Mouse (Mus musculus) E14TG2a.4 (cell line): ENCODE data around the gene Rtkn.

Experiments used
- H3K27me3 ChIP-seq: 2 replicates; pipeline ENCODE4 v1.6.1; 2014; ENCODE audit warnings: low read length, control low read depth; ENCODE audit not compliant: insufficient read depth
- H3K36me3 ChIP-seq: 2 replicates; pipeline ENCODE4 v1.6.1; 2014; ENCODE audit warnings: low read length, control low read depth; ENCODE audit not compliant: insufficient read depth
- H3K4me1 ChIP-seq: replicated peaks from 2 replicates; pipeline ENCODE4 v1.6.1; 2014; ENCODE audit warnings: low read depth, low read length, control low read depth
- H3K4me3 ChIP-seq: replicated peaks from 2 replicates; pipeline ENCODE4 v1.5.1; 2014; ENCODE audit warnings: mild to moderate bottlenecking, low read length
- H3K9me3 ChIP-seq: 2 replicates; pipeline ENCODE4 v1.6.1; 2014; ENCODE audit warnings: low read length, control low read depth
- CTCF ChIP-seq: conservative IDR thresholded peaks from 2 replicates; pipeline ENCODE4 v1.5.1; 2014; ENCODE audit warnings: low read length
- NANOG ChIP-seq: IDR thresholded peaks from 2 replicates; pipeline ENCODE4 v1.6.1; 2014; ENCODE audit warnings: borderline replicate concordance, low read length, mixed read lengths
- POU5F1 ChIP-seq: IDR thresholded peaks from 2 replicates; pipeline ENCODE4 v1.6.1; 2014; ENCODE audit warnings: low read length, borderline replicate concordance

Gene Rtkn

DNA sequence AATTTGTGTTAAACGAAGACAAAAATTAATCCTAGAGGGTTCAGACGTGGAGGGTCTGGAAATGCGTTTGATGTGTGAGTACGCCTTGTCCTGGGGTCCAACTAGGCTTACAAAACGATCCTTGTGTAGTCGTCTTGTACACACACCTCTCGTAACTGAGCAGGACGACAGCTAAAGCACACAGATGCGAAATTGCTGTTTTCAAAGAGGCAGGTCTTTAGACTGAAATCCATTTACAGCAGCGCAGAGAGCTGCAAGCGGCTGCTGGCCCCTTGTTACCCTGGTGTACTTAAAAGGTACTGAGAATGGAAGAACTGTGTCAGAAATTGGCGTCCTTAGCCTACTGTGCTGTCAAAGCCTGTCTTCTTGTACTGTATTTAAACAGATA is 31.0 kb downstream of the Rtkn start:
- Histone ChIP-seq H3K4me1 (peaks cover 45% of the 10 kb centered on the region), H3K4me3 (peak overlapping the region; percentile 94), H3K27me3 (peaks cover 15% of the 10 kb centered on the region), H3K9me3 (no peaks in the 10 kb centered on the region), H3K36me3 (peaks cover 12% of the 10 kb centered on the region; the same call in 1 of the 2 replicates)
- TF ChIP-seq POU5F1 (no peak), NANOG (no peak), CTCF (no peak)

DNA sequence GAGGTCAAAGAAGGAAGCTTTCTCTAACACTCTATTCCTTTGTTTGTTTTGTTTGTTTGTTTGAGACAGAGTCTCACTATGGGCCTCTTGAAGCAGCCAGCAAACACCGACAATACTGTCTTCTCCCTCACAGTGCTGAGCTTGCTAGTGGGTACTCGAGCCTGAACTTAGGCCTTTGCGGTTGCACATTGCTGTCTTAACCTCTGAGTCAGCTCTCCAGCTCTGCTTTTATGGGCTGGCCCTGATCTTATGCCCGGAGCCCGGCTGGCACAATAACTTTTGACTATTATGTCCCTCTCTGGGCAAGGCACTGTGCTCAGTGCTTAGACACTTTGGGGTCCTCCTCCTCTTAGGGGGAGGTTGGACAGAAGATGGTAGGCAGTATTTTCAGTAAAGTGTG is 34.6 kb downstream of the Rtkn start:
- Histone ChIP-seq H3K4me3 (no peak overlapping the region), H3K27me3 (no peaks in the 10 kb centered on the region), H3K36me3 (peaks cover 23% of the 10 kb centered on the region; the same call in 1 of the 2 replicates), H3K4me1 (peaks cover 46% of the 10 kb centered on the region), H3K9me3 (no peaks in the 10 kb centered on the region)
- TF ChIP-seq CTCF (no peak), NANOG (no peak), POU5F1 (no peak)

DNA sequence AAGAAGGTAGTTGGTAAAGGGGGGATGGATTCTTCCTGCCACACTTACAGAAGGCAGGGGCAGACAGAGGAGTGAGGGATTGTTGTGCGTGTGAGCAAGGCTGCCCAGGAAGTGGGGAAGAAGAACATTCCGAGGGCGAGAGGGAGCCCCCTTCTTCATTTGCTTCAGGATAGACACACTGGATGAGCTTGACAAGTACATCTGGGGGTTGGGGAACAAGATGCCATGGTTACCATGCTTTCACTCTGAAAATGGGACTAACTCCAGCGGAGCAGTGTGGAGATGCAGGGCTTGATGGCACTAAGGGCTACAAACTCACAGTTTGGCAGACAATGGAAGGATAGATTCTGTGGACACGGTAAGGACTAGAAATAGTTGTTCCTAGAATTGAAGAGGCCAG is 35.8 kb downstream of the Rtkn start:
- H3K4me3 ChIP-seq: no peak overlapping the region
- no peaks in the 10 kb centered on the region for H3K27me3 ChIP-seq
- TF ChIP-seq POU5F1: no peak
- TF ChIP-seq CTCF: no peak
- no peak for TF ChIP-seq NANOG
- peaks cover 28% of the 10 kb centered on the region; the same call in 1 of the 2 replicates for H3K36me3 ChIP-seq
- H3K9me3 ChIP-seq: no peaks in the 10 kb centered on the region
- H3K4me1 ChIP-seq: peaks cover 41% of the 10 kb centered on the region

DNA sequence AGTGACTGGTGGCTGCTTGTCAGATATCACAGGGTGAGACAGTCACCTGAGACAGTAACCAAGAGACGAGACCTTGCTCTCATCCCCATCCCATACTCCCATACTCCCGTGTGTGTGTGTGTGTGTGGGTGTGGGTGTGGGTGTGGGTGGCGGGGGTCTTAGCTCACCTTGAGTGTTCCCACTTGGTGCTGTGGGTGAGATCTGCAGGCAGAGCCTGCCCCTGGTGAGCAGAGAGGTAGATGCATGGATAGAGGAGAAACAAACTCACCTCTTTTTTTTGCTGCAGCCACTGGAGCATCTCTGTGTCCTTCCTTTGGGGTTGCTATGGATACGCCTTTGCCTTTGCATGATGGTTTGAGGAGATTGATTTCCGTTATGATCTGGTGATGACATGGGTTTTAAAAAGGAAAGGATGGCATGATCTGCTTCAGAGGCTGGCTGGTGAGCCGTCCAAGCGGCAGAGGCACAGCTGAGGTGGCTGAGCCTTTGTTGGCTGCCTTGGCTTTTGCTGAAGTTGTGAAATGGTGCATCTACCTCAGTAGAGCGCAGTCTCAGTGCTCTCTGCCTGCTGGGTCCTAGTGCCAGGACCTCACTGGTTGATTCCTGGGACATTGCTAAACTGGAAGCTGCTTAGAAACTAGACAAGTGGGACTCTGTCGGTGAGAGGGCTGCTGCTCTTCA is 37.1 kb downstream of the Rtkn start:
- peaks cover 30% of the 10 kb centered on the region; the same call in 1 of the 2 replicates for H3K36me3 ChIP-seq
- no peak overlapping the region for H3K4me3 ChIP-seq
- no peak for TF ChIP-seq POU5F1
- TF ChIP-seq CTCF: no peak
- no peak for TF ChIP-seq NANOG
- no peaks in the 10 kb centered on the region for H3K9me3 ChIP-seq
- H3K27me3 ChIP-seq: no peaks in the 10 kb centered on the region
- peaks cover 35% of the 10 kb centered on the region for H3K4me1 ChIP-seq

DNA sequence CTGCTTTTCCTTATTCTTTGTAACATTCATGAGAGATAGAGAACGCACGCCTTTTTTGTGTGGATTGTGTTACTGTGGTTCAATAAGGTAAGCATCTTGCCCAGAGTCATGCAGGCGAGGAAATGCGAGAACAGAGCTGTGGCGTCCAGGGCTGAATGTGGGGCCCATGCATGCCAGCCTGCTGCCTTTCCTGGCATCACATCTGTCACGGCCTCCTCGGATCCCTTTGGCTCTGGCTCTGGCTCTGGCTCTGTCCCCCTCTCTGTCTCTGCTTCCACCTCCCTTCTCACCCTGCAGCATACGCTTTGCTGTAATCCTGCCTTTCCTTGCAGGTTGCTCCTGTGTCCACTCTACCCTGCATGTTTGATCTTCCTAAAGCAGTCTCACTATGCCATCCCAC is 40.7 kb downstream of the Rtkn start:
- Histone ChIP-seq H3K27me3 (no peaks in the 10 kb centered on the region), H3K36me3 (peaks cover 18% of the 10 kb centered on the region; the same call in 1 of the 2 replicates), H3K4me3 (no peak overlapping the region), H3K4me1 (peaks cover 31% of the 10 kb centered on the region), H3K9me3 (no peaks in the 10 kb centered on the region)
- TF ChIP-seq NANOG (no peak), CTCF (no peak), POU5F1 (no peak)

DNA sequence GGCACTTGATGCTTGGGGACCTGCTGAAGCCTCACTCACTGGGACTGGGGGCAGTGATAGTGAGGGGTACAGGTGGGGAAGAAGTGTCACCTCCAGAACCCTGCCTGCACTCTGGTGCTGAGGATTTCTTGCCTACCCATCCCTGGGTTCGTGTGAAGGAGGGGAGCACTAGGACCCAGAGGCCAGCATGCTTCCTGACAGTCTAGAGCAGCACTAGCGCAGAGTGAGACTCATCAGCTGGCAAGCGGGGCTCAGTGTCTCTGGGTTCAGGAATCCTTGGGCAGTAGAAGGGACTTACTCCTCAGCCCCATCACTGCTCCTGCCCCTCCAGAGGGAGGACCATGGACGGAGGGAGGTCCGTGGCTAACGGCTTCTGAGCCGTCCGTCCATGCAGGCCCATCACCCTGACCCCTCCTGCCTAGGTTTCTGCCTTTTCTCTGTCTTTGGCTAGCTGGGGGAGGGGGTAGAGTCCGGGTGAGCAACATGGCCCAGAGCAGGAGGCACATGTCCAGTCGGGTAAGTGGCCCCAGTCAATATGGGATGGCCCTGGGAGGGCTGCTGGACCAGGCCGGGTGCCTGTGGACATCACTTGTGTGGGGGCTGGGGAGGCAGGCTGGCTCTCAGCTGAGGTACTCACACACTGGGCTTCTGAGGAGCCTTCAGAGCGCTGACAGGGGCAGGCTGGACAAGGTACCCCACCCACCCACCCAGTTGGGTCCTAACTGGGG is 44.3 kb downstream of the Rtkn start:
- Histone ChIP-seq H3K9me3 (no peaks in the 10 kb centered on the region), H3K4me3 (peak overlapping the region; percentile 20; the same call in 1 of the 2 replicates), H3K36me3 (peaks cover 32% of the 10 kb centered on the region), H3K4me1 (peaks cover 13% of the 10 kb centered on the region), H3K27me3 (no peaks in the 10 kb centered on the region)
- TF ChIP-seq NANOG (no peak), POU5F1 (no peak), CTCF (no peak)

DNA sequence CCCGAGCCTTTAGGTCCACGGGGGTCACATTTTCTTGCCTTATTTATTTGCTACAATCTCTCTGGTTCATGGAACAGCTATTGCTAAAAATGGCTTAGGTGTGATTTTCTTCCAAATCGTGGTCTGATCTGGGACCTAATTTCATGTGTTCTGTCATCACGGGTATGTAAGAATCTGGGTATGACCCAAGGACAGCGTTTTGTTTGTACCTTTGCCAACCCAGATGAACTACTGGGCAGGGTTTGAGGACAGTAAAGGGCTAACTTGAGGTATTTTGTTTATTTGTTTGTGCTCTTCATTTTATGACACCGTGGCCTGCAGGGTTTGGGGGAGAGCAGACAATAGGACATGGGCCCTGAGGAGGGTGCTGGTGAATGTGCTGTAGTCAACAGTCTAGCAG is 45.3 kb downstream of the Rtkn start:
- peaks cover 18% of the 10 kb centered on the region for H3K4me1 ChIP-seq
- peaks cover 38% of the 10 kb centered on the region for H3K36me3 ChIP-seq
- H3K27me3 ChIP-seq: no peaks in the 10 kb centered on the region
- no peak overlapping the region for H3K4me3 ChIP-seq
- no peaks in the 10 kb centered on the region for H3K9me3 ChIP-seq
- TF ChIP-seq CTCF: no peak
- no peak for TF ChIP-seq POU5F1
- no peak for TF ChIP-seq NANOG

DNA sequence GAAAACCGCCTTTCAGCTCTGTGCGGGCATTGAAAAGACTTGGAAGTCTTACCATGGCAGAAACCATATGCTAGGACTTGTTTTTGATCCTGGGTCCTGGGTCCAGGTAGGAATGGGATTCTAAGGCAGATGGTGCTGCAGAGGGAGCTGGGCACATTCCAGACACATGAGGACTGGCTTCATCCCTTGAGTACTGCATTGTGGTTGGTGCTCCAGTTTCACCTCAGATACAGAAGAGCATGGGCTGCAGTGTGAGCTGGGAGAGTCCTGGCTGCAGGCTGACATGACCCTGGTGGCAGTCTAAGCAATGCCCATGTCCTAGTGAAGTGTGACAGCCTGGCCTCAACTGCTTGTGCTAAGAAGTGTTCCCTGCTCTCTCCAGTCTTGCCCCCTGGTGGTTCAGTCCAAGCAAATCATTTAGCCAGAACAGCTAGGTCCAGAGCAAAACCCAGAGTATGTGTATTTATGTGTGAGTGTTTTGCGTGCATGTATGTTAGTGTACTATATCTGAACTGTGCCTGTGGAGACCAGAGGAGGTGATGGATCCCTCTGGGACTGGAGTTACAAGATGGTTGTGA is 49.7 kb downstream of the Rtkn start:
- peaks cover 51% of the 10 kb centered on the region for H3K4me1 ChIP-seq
- peaks cover 45% of the 10 kb centered on the region for H3K36me3 ChIP-seq
- H3K27me3 ChIP-seq: peaks cover 28% of the 10 kb centered on the region
- no peak for TF ChIP-seq POU5F1
- TF ChIP-seq CTCF: 0 out of 2 replicates have a peak, but pooled peaks have one; percentile 6
- H3K4me3 ChIP-seq: no peak overlapping the region
- H3K9me3 ChIP-seq: no peaks in the 10 kb centered on the region
